Mouse (Mus musculus) forebrain, embryonic 10.5 days (tissue): Measurements from ENCODE around the gene Utf1. TPM values are rescaled to one million over a fixed set of nuclear protein-coding genes. Genes with fewer than 3 reads are reported as not detected.

Source experiments
- DNase-seq: peaks from one replicate; pipeline ENCODE4 v3.0.0-alpha.2; 2017; ENCODE audit warnings: low spot score; ENCODE audit errors: extremely low spot score
- H3K27ac ChIP-seq: fragments of 300-500 bp; sonication (generic); 2 replicates; pipeline ENCODE4 v1.5.1; 2016; ENCODE audit warnings: mild to moderate bottlenecking
- H3K27me3 ChIP-seq: fragments of 300-500 bp; sonication (generic); 2 replicates; pipeline ENCODE4 v1.6.1; 2016; ENCODE audit warnings: mild to moderate bottlenecking; ENCODE audit not compliant: poor library complexity, severe bottlenecking
- H3K36me3 ChIP-seq: fragments of 300-500 bp; sonication (generic); replicated peaks from 2 replicates; pipeline ENCODE4 v1.6.1; 2016; ENCODE audit warnings: mild to moderate bottlenecking, moderate library complexity
- H3K4me1 ChIP-seq: fragments of 300-500 bp; sonication (generic); 2 replicates; pipeline ENCODE4 v1.6.1; 2016
- H3K4me3 ChIP-seq: fragments of 300-500 bp; sonication (generic); 2 replicates; pipeline ENCODE4 v1.5.1; 2016; ENCODE audit warnings: mild to moderate bottlenecking, moderate library complexity
- H3K9me3 ChIP-seq: fragments of 300-500 bp; sonication (generic); 2 replicates; pipeline ENCODE4 v1.6.1; 2016; ENCODE audit warnings: mild to moderate bottlenecking, moderate library complexity
- WGBS: fragments of 180-500 bp; shearing (Covaris S2); methylation state at CpG from one replicate; pipeline ENCODE4 v1.1.7; 2016; 5-methylcytosine and 5-hydroxymethylcytosine counted together
- polyA plus RNA-seq: library from polyadenylated mRNA; unstranded; fragments of >200 nt; fragmentation: Nextera tagmentation; extraction: Ambion mirVana; gene quantifications from 2 replicates; pipeline ENCODE4 v1.2.1, GENCODE M21; 2016

Gene Utf1
- polyA plus RNA-seq, 1 experiment from 2014 or later: not detected

GRCm38 (mm10) chr7:139945516-139945915, 1.9 kb downstream of the Utf1 start:
- Histone ChIP-seq H3K4me3 (no peak overlapping the region), H3K27me3 (peaks cover 100% of the 10 kb centered on the region), H3K36me3 (no peaks in the 10 kb centered on the region), H3K4me1 (peaks cover 25% of the 10 kb centered on the region), H3K9me3 (no peaks in the 10 kb centered on the region), H3K27ac (no peak overlapping the region)
- no peak for DNase-seq
- 10% methylated on average over 5 of the region's 5 CpGs for WGBS

- WGBS: 24% methylated on average over 5 of the region's 5 CpGs
- Histone ChIP-seq H3K4me3 (no peak overlapping the region), H3K36me3 (no peaks in the 10 kb centered on the region), H3K27me3 (peaks cover 100% of the 10 kb centered on the region), H3K4me1 (peaks cover 30% of the 10 kb centered on the region), H3K27ac (no peak overlapping the region), H3K9me3 (no peaks in the 10 kb centered on the region)
- DNase-seq: no peak
These were observed 2.4 kb downstream of the Utf1 start for GRCm38 (mm10) chr7:139946032-139946431.

- WGBS: 1% methylated on average over 15 of the region's 15 CpGs
- H3K9me3 ChIP-seq: no peaks in the 10 kb centered on the region
- DNase-seq: peak; percentile 67
- peaks cover 92% of the 10 kb centered on the region for H3K27me3 ChIP-seq
- H3K27ac ChIP-seq: 0 out of 2 replicates have a peak overlapping the region, but pooled peaks have one; percentile 60
- H3K36me3 ChIP-seq: no peaks in the 10 kb centered on the region
- H3K4me1 ChIP-seq: peaks cover 32% of the 10 kb centered on the region
- peak overlapping the region; percentile 58 for H3K4me3 ChIP-seq
These were observed 6.3 kb downstream of the Utf1 start for GRCm38 (mm10) chr7:139949893-139950282.

- Histone ChIP-seq H3K4me1 (peaks cover 32% of the 10 kb centered on the region), H3K9me3 (no peaks in the 10 kb centered on the region), H3K36me3 (no peaks in the 10 kb centered on the region), H3K27me3 (peaks cover 91% of the 10 kb centered on the region), H3K27ac (peak overlapping the region; percentile 60; the same call in 1 of the 2 replicates), H3K4me3 (peak overlapping the region; percentile 58)
- DNase-seq: peak; percentile 56
- WGBS: 2% methylated on average over 33 of the region's 33 CpGs
These were observed 6.8 kb downstream of the Utf1 start for GRCm38 (mm10) chr7:139950283-139950971.

GRCm38 (mm10) chr7:139951079-139951478, 7.5 kb downstream of the Utf1 start:
- Histone ChIP-seq H3K9me3 (no peaks in the 10 kb centered on the region), H3K27me3 (peaks cover 91% of the 10 kb centered on the region), H3K27ac (peak overlapping the region; percentile 60; the same call in 1 of the 2 replicates), H3K4me1 (peaks cover 32% of the 10 kb centered on the region), H3K36me3 (no peaks in the 10 kb centered on the region), H3K4me3 (peak overlapping the region; percentile 58)
- 8% methylated on average over 16 of the region's 16 CpGs for WGBS
- DNase-seq: peak; percentile 23

- peak; percentile 37 for DNase-seq
- H3K27ac ChIP-seq: no peak overlapping the region
- no peak overlapping the region for H3K4me3 ChIP-seq
- 56% methylated on average over 6 of the region's 6 CpGs for WGBS
- H3K36me3 ChIP-seq: no peaks in the 10 kb centered on the region
- peaks cover 32% of the 10 kb centered on the region for H3K4me1 ChIP-seq
- peaks cover 91% of the 10 kb centered on the region for H3K27me3 ChIP-seq
- no peaks in the 10 kb centered on the region for H3K9me3 ChIP-seq
These were observed 8.5 kb downstream of the Utf1 start for GRCm38 (mm10) chr7:139951991-139952633.

- Histone ChIP-seq H3K4me1 (peaks cover 26% of the 10 kb centered on the region), H3K27ac (no peak overlapping the region), H3K4me3 (no peak overlapping the region), H3K36me3 (no peaks in the 10 kb centered on the region), H3K27me3 (peaks cover 78% of the 10 kb centered on the region), H3K9me3 (no peaks in the 10 kb centered on the region)
- WGBS: 84% methylated on average over 4 of the region's 4 CpGs
- DNase-seq: no peak
These were observed 11.9 kb downstream of the Utf1 start for GRCm38 (mm10) chr7:139955505-139955904.

- H3K4me1 ChIP-seq: peaks cover 16% of the 10 kb centered on the region
- no peaks in the 10 kb centered on the region for H3K36me3 ChIP-seq
- 83% methylated on average over 3 of the region's 3 CpGs for WGBS
- DNase-seq: no peak
- H3K27ac ChIP-seq: no peak overlapping the region
- H3K9me3 ChIP-seq: no peaks in the 10 kb centered on the region
- H3K27me3 ChIP-seq: peaks cover 79% of the 10 kb centered on the region
- H3K4me3 ChIP-seq: no peak overlapping the region
These were observed 13.1 kb downstream of the Utf1 start for GRCm38 (mm10) chr7:139956658-139957057.

- no peaks in the 10 kb centered on the region for H3K36me3 ChIP-seq
- H3K4me3 ChIP-seq: no peak overlapping the region
- H3K27me3 ChIP-seq: peaks cover 74% of the 10 kb centered on the region
- peaks cover 8% of the 10 kb centered on the region for H3K4me1 ChIP-seq
- no peaks in the 10 kb centered on the region for H3K9me3 ChIP-seq
- no peak overlapping the region for H3K27ac ChIP-seq
- 58% methylated on average over 11 of the region's 11 CpGs for WGBS
- DNase-seq: no peak
These were observed 13.8 kb downstream of the Utf1 start for GRCm38 (mm10) chr7:139957437-139957836.

- no peak overlapping the region for H3K4me3 ChIP-seq
- H3K27ac ChIP-seq: no peak overlapping the region
- no peak for DNase-seq
- 50% methylated on average over 11 of the region's 11 CpGs for WGBS
- no peaks in the 10 kb centered on the region for H3K36me3 ChIP-seq
- H3K27me3 ChIP-seq: peaks cover 69% of the 10 kb centered on the region
- 0 out of 2 replicates have a peak, but pooled peaks cover 6% of the 10 kb centered on the region for H3K4me1 ChIP-seq
- H3K9me3 ChIP-seq: no peaks in the 10 kb centered on the region
These were observed 14.4 kb downstream of the Utf1 start for GRCm38 (mm10) chr7:139957958-139958357.

- no peak for DNase-seq
- H3K27me3 ChIP-seq: peaks cover 59% of the 10 kb centered on the region
- no peak overlapping the region for H3K27ac ChIP-seq
- no peaks in the 10 kb centered on the region for H3K9me3 ChIP-seq
- no peak overlapping the region for H3K4me3 ChIP-seq
- no peaks in the 10 kb centered on the region for H3K36me3 ChIP-seq
- H3K4me1 ChIP-seq: 0 out of 2 replicates have a peak, but pooled peaks cover 6% of the 10 kb centered on the region
- WGBS: 92% methylated on average over 10 of the region's 10 CpGs
These were observed 17.6 kb downstream of the Utf1 start for GRCm38 (mm10) chr7:139961141-139961540.

GRCm38 (mm10) chr7:139963814-139964213, 20.2 kb downstream of the Utf1 start:
- Histone ChIP-seq H3K4me1 (peaks cover 10% of the 10 kb centered on the region), H3K36me3 (no peaks in the 10 kb centered on the region), H3K9me3 (no peaks in the 10 kb centered on the region), H3K27me3 (peaks cover 51% of the 10 kb centered on the region), H3K4me3 (no peak overlapping the region), H3K27ac (no peak overlapping the region)
- 54% methylated on average over 4 of the region's 4 CpGs for WGBS
- DNase-seq: no peak

GRCm38 (mm10) chr7:139967175-139967574, 23.6 kb downstream of the Utf1 start:
- Histone ChIP-seq H3K4me1 (peaks cover 20% of the 10 kb centered on the region), H3K27ac (no peak overlapping the region), H3K36me3 (no peaks in the 10 kb centered on the region), H3K9me3 (no peaks in the 10 kb centered on the region), H3K4me3 (no peak overlapping the region), H3K27me3 (peaks cover 60% of the 10 kb centered on the region)
- DNase-seq: no peak
- 8% methylated on average over 4 of the region's 4 CpGs for WGBS
